Mouse (Mus musculus): ENCODE results near the gene Sar1a.
A peak's percentile ranks its signal among the peaks of the same experiment; 100 is the strongest.

Sar1a gene

DNA sequence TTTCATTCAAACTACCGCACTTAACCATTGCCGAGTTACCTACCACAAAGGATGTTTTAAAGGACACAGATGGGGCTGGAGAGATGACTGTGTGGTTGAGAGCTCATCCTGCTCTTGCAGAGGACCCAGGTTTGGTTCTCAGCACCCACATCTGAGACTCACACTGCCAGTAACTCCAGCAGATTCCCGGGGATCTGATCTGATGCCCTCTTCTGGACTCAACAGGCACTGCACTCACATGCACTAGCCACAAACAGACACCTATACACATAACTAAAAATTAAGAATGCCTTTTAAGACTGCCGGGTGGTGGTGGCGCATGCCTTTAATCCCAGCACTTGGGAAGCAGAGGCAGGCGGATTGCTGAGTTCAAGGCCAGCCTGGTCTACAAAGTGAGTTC, 50.1 kb downstream of the Sar1a start:
- no peak for DNase-seq (ENCODE audit: low spot score in 2 of 2)

DNA sequence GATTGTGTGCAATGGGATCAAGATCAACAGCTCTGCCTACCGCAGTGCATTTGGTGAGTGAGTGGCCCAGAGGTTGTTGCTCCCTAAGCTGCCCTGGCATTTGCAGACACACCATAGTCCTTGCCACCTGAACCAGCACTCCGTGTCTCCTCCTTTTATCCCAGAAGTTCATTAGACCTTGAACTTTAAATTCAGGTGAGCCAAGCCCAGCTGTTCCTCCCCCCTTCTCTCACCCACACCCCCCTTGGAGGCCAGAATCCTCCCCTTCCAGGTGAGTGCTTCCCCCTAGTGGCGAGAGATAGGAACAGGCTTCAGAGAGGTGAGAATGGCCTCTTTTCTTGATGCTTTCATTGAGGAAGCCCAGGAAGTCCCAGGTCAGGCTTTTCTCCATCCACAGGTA, 54.3 kb downstream of the Sar1a start:
- DNase-seq (ENCODE audit: low spot score in 2 of 2): no peak

DNA sequence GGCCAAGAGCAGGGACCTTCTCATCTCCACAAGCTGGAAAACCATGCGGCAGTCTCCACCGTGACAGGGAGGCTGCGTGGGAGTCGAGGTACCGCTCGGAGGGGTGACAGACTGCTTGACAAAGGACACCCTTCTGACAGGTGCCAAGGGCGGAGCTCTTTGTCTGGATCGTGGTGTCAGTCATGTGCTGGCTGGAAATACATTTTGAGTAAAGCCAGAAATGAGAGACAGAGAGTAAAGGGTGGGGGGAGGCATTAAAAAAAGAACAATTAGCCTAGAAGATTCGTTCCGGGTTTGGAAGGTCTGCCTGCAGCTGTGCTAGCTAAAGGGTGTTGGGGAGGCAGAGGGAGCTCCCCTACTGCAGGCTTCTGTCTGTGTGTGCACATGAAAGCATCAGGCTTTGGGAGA, 56.6 kb downstream of the Sar1a start:
- DNase-seq (ENCODE audit: low spot score in 2 of 2): peak; percentile 39 to 44

DNA sequence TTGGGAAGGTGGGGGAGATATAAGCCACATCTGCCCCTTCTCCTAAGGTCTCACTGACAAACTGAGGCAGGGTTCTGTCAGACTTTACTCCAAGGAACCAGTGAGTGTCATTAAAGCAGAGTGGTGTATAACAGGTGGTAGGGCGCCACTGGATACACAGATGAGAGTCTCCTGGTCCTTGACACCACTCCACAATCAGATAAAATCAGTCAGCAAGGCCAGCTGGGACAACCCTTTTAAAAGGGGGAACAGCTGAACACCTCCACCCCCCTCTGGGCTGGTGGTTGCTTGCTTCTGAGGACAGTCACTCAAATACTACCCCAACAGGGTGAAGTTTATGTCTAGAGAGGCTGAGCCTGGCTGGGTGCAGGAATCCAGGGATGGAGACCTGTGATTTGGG, 57.4 kb downstream of the Sar1a start:
- no peak for DNase-seq (ENCODE audit: low spot score in 2 of 2)

DNA sequence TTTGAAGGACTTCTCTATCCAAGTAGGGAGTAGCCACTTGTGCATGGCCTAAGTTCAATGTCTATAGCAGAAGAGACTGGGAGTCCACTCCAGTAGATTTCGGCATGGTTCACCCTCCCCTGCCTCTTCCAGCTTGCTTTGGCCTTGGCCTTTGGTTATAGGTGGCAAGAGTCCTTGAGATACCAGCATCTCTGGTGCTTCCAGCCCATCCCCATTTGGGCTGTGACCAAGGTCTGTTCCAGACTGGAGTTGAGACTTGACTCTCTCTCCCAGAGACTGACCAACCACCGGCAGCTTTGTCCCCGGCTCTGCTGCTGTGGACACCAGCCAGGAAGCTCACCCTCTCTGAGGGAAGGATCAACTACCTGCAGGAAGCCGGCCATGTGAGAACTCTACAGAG, 58.0 kb downstream of the Sar1a start:
- DNase-seq (ENCODE audit: low spot score in 2 of 2): no peak

DNA sequence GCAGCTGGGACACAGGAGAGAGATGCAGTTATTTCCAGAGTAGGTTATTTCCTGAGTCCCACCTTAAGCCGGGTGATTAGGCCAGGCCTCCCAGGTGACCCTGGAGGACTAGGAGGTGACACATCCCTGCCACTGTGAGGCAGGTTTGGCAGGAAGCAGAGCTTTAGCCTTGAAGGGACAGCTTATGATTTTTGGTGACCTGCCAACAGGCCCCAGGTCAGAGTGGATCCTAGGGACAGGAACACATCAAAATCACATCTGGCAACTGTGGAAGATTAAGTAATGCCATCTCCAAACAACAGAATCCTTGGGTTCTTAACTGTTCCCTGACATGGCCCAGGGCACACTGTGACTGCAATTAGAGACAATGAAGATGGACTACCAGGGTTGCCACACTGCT, 61.2 kb downstream of the Sar1a start:
- no peak for DNase-seq (ENCODE audit: low spot score in 2 of 2)

DNA sequence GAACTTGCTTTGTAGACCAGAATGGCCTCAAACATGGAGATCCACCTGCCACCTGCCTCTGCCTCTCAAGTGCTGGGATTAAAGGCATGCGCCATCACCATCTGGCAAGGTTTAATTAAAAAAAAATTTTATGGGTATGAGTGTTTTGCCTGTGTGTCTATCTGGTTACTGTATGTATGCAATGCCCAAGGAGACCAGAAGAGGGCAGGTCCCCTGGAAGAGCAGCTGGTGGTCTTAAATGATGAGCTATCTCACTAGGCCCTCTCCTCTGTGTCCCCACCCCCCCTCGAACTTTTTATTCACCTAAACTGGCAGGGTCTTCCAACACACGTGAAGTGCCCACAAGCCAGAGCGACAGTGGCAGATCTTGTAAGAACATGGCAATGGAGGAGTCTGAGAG, 61.8 kb downstream of the Sar1a start:
- DNase-seq (ENCODE audit: low spot score in 2 of 2): no peak

DNA sequence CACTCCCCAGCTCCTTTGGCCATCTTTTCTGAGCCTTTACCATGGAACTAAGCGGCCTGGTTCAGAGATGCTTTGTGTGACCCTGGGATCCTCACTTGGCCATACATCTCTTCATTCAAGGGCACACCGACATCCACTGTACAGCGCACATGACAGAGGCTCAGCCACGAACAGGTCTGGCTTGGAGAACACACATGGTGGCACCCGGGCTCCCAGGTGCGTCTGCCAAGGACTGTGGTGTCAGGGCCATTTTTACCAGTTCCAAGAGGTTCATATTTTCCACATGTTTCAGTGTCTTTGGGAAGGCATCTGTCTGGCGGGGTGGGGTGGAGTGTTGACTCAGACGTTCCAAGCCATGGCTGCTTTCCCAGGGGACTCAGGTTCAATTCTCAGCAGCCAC, 62.2 kb downstream of the Sar1a start:
- DNase-seq (ENCODE audit: low spot score in 2 of 2): no peak

All from frontal cortex, postnatal 10 days (tissue).